Mouse (Mus musculus): ENCODE data around the gene Pitx1.

Gene Pitx1

GRCm38 (mm10) chr13:55830833-55831721 lies 4.9 kb downstream of the Pitx1 start:
- no peak for DNase-seq (ENCODE audit: low spot score)

GRCm38 (mm10) chr13:55830081-55830832 lies 5.7 kb downstream of the Pitx1 start:
- DNase-seq (ENCODE audit: low spot score), result no peak

GRCm38 (mm10) chr13:55829018-55829655 lies 6.9 kb downstream of the Pitx1 start:
- DNase-seq (ENCODE audit: low spot score), result no peak

- DNase-seq (ENCODE audit: low spot score), result no peak
Measured at GRCm38 (mm10) chr13:55828141-55829017, 7.6 kb downstream of the Pitx1 start.

DNA sequence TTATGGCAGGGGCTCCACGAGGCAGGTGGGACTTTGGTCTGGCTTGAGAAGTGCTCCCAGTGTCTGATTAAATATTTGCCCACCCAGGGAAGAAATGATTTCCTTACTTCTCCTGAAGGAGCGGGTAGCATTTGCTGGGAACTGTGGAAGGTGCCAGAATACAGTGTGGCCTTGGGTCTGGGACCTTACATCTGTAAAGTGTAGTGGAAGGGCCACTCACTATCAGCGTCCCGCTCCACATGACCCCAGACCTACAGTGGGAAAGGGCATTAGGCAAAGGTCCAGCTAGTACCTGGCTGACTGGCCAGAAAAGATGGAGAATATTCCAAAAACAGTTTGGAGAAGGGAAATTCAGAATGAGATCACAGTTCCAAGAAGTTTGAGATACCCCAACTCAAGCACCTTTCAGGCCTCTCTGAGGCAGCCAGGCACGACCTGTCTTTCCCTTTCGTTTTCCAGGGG lies 8.3 kb downstream of the Pitx1 start:
- no peak for DNase-seq (ENCODE audit: low spot score)

- no peak for DNase-seq (ENCODE audit: low spot score)
Measured at GRCm38 (mm10) chr13:55826796-55827678, 9.0 kb downstream of the Pitx1 start.

DNA sequence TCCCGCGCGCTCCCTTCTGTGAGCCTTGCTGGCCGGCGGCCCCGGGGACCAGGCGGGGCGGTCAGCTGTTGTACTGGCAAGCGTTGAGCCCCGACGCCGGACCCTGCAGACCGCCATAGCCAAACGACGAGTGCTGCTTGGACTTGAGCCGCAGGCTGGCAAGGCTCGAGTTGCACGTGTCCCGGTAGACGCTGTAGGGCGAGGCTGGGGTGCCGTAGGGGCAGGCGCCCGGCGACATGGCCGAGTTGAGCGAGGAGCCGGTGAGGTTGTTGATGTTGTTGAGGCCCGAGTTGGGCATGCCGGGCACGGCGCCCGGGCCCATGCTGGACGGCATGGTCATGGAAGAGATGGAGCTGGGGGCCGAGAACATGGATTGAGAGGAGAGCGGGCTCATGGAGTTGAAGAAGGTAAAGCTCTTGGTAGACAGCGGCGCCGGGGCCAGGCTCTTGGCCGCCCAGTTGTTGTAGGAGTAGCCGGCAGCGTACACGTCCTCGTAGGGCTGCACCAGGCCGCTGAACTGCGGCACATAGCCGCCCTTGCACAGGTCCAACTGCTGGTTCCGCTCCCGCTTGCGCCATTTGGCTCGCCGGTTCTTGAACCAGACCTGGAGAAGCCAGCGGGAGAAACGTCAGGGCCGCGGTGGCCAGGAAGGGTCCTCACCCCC lies 9.9 kb downstream of the Pitx1 start:
- no peak for DNase-seq (ENCODE audit: low spot score)

DNA sequence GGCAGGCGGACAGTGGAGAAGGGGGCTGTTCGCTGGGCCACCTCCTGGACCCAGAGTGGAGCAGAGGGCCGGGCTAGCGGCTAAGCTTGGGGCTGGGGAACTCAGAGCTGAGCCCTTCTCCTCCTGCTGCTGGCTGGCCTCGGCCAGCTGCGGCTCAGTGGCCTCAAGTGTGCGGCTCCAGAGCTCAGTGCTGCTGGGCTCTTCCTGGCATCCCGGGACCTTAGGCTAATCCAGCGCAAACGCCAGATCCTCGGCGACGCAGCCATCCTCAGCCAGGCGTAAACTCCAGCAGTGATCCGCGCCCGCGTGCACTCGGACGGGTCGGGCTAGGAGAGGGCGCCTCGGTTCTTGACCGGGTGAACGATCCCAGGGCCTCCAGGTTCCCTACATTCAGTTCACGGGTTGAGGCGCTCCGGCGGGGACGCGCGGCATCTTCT lies 10.7 kb downstream of the Pitx1 start:
- no peak for DNase-seq (ENCODE audit: low spot score)

GRCm38 (mm10) chr13:55824151-55824945 lies 11.6 kb downstream of the Pitx1 start:
- no peak for DNase-seq (ENCODE audit: low spot score)

DNA sequence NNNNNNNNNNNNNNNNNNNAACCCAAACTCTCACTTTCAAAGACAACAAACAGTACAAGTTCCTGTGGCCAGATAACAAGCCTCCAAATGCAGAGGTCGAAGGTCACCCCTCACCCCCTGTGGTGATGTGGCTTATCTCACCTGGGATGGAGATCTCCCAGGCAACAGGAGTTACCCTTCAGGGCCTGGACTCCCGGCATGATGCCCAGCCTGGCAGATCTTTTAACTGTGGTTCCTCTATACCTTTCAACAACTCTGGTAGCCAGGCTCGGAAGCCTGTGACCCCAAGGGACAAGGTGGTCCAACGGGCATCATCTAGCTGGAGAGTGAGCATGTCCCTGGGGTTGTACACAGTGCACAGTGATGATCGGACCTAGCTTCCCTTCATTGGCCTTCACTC lies 13.5 kb downstream of the Pitx1 start:
- no peak for DNase-seq (ENCODE audit: low spot score)

DNA sequence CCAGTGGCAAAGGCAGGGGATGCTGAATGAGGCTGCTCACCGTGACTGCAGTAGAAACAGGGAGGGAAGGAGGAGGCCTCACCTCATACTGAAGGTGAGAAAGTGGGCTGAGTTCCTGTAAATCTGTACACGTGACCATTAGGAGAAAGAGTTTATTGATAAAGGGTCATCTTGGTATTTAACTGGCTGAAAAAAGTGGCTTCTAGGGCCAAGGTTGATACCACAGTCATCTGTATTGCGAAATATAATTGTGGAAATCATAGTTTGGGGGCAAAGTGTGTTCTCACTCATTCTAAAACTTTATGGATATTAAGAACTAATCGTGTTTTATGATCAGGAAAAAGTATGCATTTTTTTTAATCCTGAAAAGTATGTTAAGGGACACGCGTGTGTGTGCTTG lies 21.2 kb downstream of the Pitx1 start:
- no peak for DNase-seq (ENCODE audit: low spot score)

DNA sequence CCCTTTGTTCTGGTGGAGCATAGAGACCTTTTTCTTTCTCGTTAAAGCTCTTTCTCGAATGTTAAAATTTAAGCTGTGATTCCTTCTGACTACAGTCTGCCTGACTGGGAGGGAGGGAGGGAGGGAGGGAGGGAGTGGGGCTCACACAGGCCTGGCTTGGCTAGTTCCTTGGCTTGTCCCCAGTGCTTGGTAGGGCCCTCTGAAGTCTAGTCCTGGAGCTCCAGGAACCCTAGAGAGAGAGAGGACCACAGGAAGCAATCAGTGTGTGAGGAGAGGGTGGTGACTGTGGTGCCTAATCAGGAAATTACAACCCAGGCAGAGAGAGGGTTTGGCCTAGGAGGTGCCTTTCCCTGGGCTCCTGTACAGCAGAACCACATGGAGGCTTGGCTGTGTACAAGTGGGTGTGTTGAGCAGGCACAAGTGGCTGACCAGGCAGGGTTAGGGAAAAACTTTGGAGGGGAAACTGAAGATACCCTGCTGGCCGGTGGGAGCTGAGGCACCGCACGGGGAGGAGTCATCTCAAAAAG lies 22.4 kb downstream of the Pitx1 start:
- no peak for DNase-seq (ENCODE audit: low spot score)

DNA sequence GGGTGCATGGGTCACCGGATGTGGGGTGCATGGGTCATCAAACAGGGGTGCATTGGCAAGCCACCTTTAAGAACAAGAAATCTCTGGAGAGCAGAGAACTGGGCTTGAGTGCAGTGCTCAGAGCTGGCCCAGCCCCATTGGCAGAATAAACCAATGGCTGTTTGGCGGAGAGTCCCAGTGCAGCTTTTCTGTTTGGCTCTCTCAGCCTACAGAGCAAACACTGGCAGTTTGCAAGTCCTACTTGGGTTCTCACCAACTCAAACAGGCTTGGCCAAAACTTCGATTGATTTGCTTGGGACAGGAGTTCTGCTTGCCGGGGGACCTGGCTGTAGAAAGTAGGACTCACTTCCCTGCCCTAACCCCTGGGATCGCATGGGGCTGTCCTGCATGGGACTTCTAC lies 25.0 kb downstream of the Pitx1 start:
- no peak for DNase-seq (ENCODE audit: low spot score)

- DNase-seq (ENCODE audit: low spot score), result no peak
Measured at GRCm38 (mm10) chr13:55809707-55810106, 26.3 kb downstream of the Pitx1 start.

DNA sequence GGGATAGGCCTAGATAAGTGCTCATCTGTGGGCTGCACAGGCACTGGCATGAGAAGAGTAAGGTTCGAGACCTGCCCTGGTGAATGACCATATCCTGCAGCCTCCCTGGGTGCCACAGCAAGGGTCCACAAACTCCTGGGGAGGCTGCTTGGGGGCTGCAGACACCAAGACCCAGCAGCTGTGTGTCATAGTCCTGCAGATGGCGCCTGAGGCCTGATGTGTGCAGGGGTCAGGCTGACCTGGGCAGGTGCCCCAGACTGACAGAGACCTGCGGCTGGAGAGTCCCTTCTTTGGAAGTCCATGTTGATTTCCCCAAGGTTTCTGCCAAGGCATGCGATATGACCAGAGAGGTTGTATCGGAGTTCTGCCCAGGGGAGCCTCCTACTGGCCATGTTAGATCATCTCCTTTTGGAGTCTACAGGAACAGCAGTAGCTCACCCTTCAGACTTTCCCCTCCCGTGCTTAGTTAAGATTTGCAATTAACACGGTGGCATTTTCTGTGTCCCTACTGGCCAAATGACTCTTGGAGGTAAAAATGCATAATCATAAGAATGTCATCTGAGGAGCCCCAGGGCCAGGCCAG lies 26.9 kb downstream of the Pitx1 start:
- DNase-seq (ENCODE audit: low spot score), result no peak

GRCm38 (mm10) chr13:55803973-55804372 lies 32.0 kb downstream of the Pitx1 start:
- DNase-seq (ENCODE audit: low spot score), result no peak

- no peak for DNase-seq (ENCODE audit: low spot score)
Measured at GRCm38 (mm10) chr13:55801246-55801645, 34.7 kb downstream of the Pitx1 start.

DNA sequence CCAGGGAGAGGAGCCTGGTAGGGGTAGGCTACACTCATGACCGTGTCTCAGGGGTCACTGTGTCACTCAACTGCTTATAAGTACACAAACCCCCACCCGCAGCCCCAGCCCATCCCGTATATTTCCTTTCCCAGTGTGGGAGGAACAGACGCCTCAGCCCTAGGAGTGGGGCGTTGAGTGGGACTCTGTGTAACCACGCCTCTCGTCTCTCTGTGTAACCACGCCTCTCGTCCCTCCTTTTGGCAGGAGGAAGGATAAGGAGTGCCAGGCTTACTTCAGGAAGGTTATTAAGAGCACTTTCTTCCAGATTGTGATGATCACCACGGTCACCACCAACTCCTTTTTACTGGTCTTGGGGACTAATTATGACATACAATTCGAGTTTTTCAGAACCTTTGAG lies 49.9 kb downstream of the Pitx1 start:
- no peak for DNase-seq (ENCODE audit: low spot score)

GRCm38 (mm10) chr13:55784268-55784667 lies 51.7 kb downstream of the Pitx1 start, which contains the start of gene Catsper3:
Gene Catsper3, plus strand, starts transcription at chr13:55784568.
- DNase-seq (ENCODE audit: low spot score), result no peak

All from ovary, postnatal 10 days (tissue).